Mouse (Mus musculus) spleen, adult 12 weeks (tissue): ENCODE data around the gene Slc35d1.

Experiments used
- DNase-seq: peaks from one replicate; pipeline ENCODE4 v3.0.0; 2022; ENCODE audit warnings: low spot score

Slc35d1 gene

GRCm38 (mm10) chr4:103214925-103215820, at the start of gene Slc35d1:
Gene Slc35d1, minus strand, starts transcription at chr4:103215164.
- DNase-seq = peak; percentile 63

GRCm38 (mm10) chr4:103263812-103264396, 48.9 kb upstream of the Slc35d1 start:
- DNase-seq = no peak

GRCm38 (mm10) chr4:103263378-103263777, 48.4 kb upstream of the Slc35d1 start:
- DNase-seq = no peak

DNA sequence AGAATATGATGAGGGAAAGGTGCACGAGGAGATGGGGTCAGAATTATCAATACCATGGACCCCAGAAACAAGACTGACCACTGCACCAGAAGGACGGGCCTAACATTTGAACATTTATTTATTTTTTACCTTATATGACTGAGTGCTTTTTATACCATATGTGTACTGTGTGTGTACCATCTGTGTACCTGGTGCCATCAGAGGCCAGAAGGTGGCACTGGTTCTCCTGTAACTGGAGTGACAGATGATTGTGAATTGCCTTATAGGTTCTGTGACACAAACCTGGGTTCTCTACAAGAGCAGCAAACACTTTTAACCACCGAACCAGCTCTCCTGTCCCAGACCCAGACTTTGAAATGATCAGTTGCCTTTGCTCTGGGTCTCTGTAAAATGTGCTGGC, 43.9 kb upstream of the Slc35d1 start:
- no peak for DNase-seq

DNA sequence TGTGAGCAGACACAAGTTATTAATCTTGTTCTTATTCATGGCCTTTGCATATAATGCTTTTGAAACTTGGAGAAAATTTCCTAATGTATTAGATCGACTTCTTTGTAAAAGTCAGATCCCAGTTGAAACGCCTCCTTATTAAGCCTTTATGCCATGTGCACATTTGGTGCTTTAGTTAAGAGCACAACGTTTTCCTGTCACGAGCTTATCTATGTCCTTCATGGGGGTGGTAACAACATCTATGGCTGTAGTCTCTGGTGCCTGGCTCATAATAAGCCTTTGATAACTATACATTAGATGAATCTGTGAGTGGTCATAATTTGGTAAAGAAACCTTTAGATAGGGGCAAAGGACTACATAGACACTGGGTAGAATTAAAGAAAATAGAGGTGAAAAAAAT, 38.9 kb upstream of the Slc35d1 start:
- DNase-seq = no peak

- DNase-seq = no peak
These were observed 34.6 kb upstream of the Slc35d1 start for GRCm38 (mm10) chr4:103249436-103250085.

DNA sequence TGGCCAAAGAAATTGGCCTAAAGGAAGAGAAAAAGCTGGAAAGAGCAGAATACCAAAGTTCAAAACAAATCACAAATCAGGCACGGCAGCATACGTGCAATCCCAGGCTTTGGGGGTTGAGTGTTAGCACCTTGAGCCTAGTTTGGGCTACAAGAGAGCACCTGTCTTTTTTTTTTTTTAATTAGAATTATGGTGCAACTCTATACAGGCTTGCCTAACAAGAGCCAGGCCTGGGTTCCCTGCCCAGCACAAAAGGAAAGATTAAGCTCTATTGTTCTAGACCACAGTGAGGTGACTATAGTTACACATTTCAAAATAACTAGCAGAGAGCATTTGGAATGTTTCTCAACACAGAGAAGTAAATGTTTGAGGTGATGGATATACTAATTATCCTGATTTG, 32.8 kb upstream of the Slc35d1 start:
- no peak for DNase-seq

DNA sequence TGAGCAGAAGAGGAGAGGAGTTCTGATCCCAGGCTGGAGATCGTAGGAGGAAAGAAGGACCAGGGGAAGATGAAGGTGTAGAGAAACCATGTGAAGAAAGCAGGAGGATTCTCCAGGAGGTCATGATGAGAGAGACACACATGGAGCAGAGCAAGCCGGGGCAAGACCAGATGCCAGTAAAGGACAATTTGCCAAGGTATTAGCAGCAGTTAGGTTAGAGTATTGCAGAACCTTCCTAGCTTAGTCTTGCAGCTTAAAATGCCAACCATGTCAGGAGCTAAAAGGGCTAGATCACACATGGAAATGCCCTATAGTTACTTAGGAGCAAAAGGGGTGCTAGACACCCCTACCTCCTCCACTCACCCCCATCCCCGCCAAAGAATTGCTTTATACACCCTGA, 32.3 kb upstream of the Slc35d1 start:
- no peak for DNase-seq

GRCm38 (mm10) chr4:103232156-103232555, 17.2 kb upstream of the Slc35d1 start:
- no peak for DNase-seq

DNA sequence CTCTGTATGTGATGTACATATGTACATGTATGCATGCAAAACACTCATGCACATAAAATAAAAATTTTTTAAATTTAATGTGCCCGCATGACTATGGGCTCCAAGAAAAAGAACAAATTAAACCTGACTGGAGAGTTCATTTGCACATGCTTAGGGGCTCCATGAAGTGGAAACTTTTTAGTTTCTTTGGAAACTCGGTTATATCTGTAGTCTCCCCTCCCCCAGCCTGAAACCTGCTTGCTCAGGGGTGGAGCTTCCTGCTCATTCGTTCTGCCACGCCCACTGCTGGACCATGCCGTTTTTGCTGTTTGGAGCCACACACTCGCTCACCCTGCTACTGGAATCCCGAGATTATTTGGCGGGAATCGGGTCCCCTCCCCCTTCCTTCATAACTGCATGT, 7.9 kb upstream of the Slc35d1 start:
- no peak for DNase-seq

DNA sequence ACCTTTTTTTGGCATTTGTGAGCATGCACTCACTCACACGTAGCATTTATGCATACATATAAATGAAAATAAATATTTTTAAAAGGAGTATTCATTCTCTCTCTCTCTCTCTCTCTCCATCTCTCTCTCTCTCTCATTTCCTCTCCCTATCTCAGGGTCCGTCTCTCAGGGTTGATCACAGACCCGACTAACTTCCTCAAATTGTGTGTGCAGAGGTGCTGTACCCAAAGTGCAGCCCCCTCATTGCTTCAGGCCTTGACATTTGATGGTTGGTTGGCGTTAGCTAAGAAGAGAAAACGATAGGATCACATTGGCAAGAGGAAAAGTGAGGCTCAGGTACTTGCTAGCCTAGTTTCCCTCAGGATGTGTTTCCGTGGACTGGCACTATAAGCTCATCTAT, 6.8 kb upstream of the Slc35d1 start:
- DNase-seq = no peak

GRCm38 (mm10) chr4:103219011-103219410, 4.0 kb upstream of the Slc35d1 start:
- no peak for DNase-seq

- no peak for DNase-seq
These were observed 1.1 kb upstream of the Slc35d1 start for GRCm38 (mm10) chr4:103216046-103216445.

DNA sequence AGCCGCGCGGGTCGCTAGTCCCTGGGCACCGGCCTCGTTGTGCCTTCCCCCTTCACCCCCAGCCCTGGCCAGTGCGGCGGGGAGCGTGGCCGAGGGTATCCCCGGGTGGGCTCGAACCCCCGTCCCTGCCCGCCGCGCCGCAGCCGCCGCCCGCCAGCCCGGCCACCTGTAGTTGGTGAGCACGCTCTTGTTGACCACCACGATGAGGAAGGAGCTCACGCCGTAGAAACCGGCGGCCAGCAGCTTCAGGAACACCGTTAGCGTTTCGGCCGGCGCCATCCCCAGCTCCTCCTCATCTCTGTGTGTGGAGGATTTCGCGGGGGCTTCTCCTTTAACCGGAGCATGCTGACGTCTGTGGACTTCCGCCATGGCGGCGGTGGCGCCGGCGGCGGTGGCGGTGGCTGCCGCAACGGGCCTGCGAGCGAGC, 453 bp downstream of the Slc35d1 start:
- DNase-seq = peak; percentile 55

DNA sequence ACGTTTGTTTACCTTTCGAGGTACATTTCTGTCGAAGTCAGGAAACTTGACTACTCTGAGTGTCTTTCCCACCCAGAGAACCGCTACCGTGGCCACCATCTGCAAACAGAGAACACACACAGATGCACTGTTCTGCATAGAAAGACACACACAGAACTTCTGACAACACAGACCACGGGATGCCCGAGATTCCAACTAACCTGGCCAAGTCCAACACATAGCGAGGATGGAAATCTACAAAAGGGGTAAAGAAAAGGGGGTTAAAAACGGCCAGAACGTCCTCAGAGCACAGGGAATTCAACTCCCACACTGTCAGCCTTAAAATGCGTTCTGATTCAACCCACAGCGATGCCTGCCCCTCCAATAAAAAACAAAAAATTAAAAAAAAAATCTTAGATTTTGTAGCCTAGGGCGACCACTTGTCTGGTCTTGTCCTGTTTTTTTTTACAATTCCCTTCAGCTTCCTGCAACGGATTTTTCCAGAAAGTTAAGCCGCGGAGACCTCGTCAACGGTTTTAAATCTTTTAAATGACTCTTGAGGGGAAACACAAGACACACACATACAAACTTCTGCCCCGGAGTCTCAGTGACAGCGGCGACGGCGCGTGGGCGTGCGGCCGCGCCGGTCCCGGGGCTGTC, 986 bp downstream of the Slc35d1 start:
- no peak for DNase-seq

- no peak for DNase-seq
These were observed 6.4 kb downstream of the Slc35d1 start for GRCm38 (mm10) chr4:103208553-103208952.

- no peak for DNase-seq
These were observed 11.3 kb downstream of the Slc35d1 start for GRCm38 (mm10) chr4:103203646-103204045.

DNA sequence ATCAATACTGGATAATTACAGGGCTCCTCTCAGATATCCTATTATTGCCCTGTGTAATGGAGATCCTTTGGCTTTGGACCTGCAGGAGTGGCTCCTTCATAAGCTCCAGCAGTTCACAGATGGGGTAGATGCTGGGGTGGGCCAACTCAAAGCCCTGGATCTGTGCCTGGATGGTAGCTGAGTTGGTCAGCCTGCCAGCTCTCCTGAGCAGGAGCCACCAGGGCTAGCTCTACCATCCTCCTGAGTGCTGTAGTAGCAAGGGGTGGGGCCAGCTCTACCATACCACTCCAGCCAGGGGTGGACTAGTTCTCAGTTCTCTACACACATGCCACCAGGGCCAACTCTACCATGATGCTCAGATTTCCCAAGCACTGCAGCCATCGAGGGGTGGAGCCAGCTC, 14.9 kb downstream of the Slc35d1 start:
- no peak for DNase-seq

GRCm38 (mm10) chr4:103199086-103199485, 15.9 kb downstream of the Slc35d1 start:
- DNase-seq = no peak

DNA sequence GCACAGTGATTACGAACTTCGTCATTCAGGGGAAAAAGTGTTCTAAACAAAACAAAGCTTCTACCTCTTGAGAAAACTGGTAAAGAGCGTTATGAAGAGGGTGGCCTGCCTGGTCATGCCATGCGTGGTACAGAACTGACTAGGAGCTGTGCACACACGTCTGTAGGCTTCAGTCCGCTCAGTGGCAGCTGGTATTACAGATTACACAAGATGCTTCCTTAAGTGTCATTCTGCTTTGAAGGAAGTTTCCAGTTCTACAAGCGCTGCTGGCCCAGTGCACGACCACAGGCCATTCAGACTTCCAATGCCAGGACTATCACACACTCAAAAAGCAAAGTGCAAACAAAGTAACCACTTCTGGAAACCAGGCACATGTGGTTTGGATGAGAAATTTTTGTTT, 17.6 kb downstream of the Slc35d1 start:
- no peak for DNase-seq

DNA sequence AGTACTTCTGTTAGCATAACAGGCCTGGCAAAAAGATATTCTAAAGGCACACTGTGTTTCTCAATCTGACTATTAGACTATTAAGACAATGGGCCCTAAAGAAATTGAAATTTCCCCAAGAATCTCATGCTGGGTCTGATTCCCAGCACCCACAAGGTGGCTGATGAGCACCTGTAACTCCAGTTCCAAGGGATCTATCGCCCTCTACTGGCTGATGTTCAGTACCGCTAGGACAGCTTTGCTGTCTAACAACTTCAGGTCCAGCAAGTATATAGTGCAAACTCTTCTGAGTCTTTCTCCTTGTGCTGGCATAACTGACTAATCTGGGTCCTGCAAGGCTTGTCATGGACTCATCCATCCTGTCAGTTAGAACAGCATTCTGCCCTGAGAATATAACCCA, 22.5 kb downstream of the Slc35d1 start:
- DNase-seq = no peak

DNA sequence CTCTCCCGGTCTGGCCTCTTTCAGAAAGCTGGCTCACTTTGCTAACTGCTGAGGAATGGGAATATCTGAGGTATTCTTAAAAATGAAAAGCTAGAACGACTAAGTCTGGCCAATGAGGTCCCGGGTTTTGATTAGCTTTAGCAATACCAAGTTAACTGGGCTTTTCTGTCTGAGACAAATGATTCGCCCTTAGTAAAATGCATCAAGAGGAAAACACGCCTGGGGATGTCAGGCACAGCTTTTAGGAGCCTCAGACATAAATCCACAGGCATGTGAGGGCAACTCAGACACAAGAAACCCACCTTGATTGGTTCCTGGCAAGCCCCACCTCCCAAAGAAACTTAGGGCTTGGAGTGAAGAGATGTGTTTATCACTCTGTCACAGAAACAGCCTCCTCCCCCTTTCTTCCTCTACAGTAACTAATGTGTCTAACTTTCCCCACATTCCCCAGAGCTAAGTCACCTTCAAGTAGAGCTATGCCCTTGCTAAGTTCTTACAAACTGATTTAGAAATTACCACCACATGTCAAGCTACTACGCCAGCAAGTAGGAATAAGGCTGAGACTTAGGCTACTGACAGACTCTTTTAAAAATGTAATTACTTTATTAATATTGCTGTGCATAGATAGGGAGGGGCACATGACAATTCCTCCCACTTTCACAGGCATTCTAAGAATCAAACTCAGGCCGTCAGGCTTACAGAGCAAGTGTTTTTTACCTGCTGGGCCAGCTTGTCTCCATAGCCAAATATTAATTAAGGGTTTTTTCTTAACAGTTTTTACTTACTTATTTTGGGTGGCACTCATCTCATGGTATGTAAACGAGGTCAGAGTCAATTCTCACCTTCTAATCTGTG, 26.0 kb downstream of the Slc35d1 start:
- DNase-seq = no peak
